Mouse (Mus musculus) MN1 (cell line): Measurements from ENCODE around the gene Reck.
A peak's percentile ranks its signal among the peaks of the same experiment; 100 is the strongest.

Experiments
- DNase-seq: peaks from one replicate; pipeline ENCODE4 v3.0.0-alpha.2; 2016; ENCODE audit warnings: low spot score

Gene Reck

GRCm38 (mm10) chr4:43969373-43969772 is 94.0 kb downstream of the Reck start:
- DNase-seq, result no peak

- no peak for DNase-seq
Observed at GRCm38 (mm10) chr4:43970393-43971330, 95.3 kb downstream of the Reck start.

- no peak for DNase-seq
Observed at GRCm38 (mm10) chr4:43971541-43972136, 96.3 kb downstream of the Reck start.

- DNase-seq, result peak; percentile 79
Observed at GRCm38 (mm10) chr4:43972137-43972591, 96.8 kb downstream of the Reck start.

GRCm38 (mm10) chr4:43973526-43973981 is 98.2 kb downstream of the Reck start:
- peak; percentile 84 for DNase-seq

- DNase-seq, result no peak
Observed at GRCm38 (mm10) chr4:43974914-43975616, 99.7 kb downstream of the Reck start.

- no peak for DNase-seq
Observed at GRCm38 (mm10) chr4:43976223-43976740, 101.0 kb downstream of the Reck start.

GRCm38 (mm10) chr4:43978521-43979443 is 103.5 kb downstream of the Reck start:
- DNase-seq, result peak; percentile 47

- peak; percentile 82 for DNase-seq
Observed at GRCm38 (mm10) chr4:43979746-43980145, 104.4 kb downstream of the Reck start.

GRCm38 (mm10) chr4:43980236-43980635 is 104.9 kb downstream of the Reck start:
- DNase-seq, result no peak

- no peak for DNase-seq
Observed at GRCm38 (mm10) chr4:43980846-43981245, 105.5 kb downstream of the Reck start.

- no peak for DNase-seq
Observed at GRCm38 (mm10) chr4:43981251-43981650, 105.9 kb downstream of the Reck start.

- DNase-seq, result peak; percentile 90
Observed at GRCm38 (mm10) chr4:43982053-43982732, 106.9 kb downstream of the Reck start.

- DNase-seq, result no peak
Observed at GRCm38 (mm10) chr4:43983181-43983580, 107.9 kb downstream of the Reck start, which contains the start of gene Ccin. TSS of gene Ccin (plus strand) at chr4:43983483.

GRCm38 (mm10) chr4:43983756-43984155 is 108.4 kb downstream of the Reck start:
- DNase-seq, result no peak

- DNase-seq, result no peak
Observed at GRCm38 (mm10) chr4:43984326-43984725, 109.0 kb downstream of the Reck start.

GRCm38 (mm10) chr4:43988976-43989375 is 113.6 kb downstream of the Reck start:
- no peak for DNase-seq

GRCm38 (mm10) chr4:43993072-43993471 is 117.7 kb downstream of the Reck start:
- DNase-seq, result no peak

- no peak for DNase-seq
Observed at GRCm38 (mm10) chr4:43994342-43994741, 119.0 kb downstream of the Reck start.
